Mouse (Mus musculus) forebrain, embryonic 14.5 days (tissue): Measurements from ENCODE around the gene Slc13a4. TPM values are rescaled to one million over a fixed set of nuclear protein-coding genes. Genes with fewer than 3 reads are reported as not detected.
A peak's percentile ranks its signal among the peaks of the same experiment; 100 is the strongest.

Source experiments
- ATAC-seq: fragments of 200-750 bp; cut with Nextera tagmentation; 2 replicates; pipeline ENCODE4 v1.8.0; 2017; ENCODE audit warnings: mild to moderate bottlenecking, moderate library complexity
- DNase-seq: peaks from one replicate; pipeline ENCODE4 v3.0.0-alpha.2; 2015; ENCODE audit warnings: low spot score
- H3K27ac ChIP-seq: fragments of 300-500 bp; sonication (generic); 2 replicates; pipeline ENCODE4 v1.5.1; 2014; ENCODE audit warnings: low read depth, mild to moderate bottlenecking, control low read depth, low read length, moderate library complexity
- H3K27me3 ChIP-seq: fragments of 300-500 bp; sonication (generic); replicated peaks from 2 replicates; pipeline ENCODE4 v1.6.1; 2014; ENCODE audit warnings: low read length, control low read depth, mixed read lengths; ENCODE audit not compliant: control insufficient read depth, insufficient read depth
- H3K36me3 ChIP-seq: fragments of 300-500 bp; sonication (generic); 2 replicates; pipeline ENCODE4 v1.6.1; 2014; ENCODE audit warnings: low read length, control low read depth; ENCODE audit not compliant: control insufficient read depth, insufficient read depth
- H3K4me1 ChIP-seq: fragments of 300-500 bp; sonication (generic); 2 replicates; pipeline ENCODE4 v1.6.1; 2014; ENCODE audit warnings: antibody characterized with exemption, low read length, control low read depth; ENCODE audit not compliant: control insufficient read depth, insufficient read depth
- H3K4me2 ChIP-seq: fragments of 300-500 bp; sonication (generic); 2 replicates; pipeline ENCODE4 v1.6.1; 2014; ENCODE audit warnings: mild to moderate bottlenecking, control low read depth, low read length
- H3K4me3 ChIP-seq: fragments of 300-500 bp; sonication (generic); 2 replicates; pipeline ENCODE4 v1.5.1; 2014; ENCODE audit warnings: low read depth, low read length, control low read depth
- H3K9ac ChIP-seq: fragments of 300-500 bp; sonication (generic); 2 replicates; pipeline ENCODE4 v1.6.1; 2014; ENCODE audit warnings: mild to moderate bottlenecking, low read length, control low read depth, moderate library complexity
- H3K9me3 ChIP-seq: fragments of 300-500 bp; sonication (generic); replicated peaks from 2 replicates; pipeline ENCODE4 v1.6.1; 2016; ENCODE audit warnings: low read length, control low read depth, mixed read lengths; ENCODE audit not compliant: control insufficient read depth
- WGBS: fragments of 180-500 bp; shearing (Covaris S2); extraction: QIAGEN DNeasy Blood & Tissue Kit; methylation state at CpG from one replicate; pipeline ENCODE4 v1.1.7; 2014; 5-methylcytosine and 5-hydroxymethylcytosine counted together
- polyA plus RNA-seq: library from polyadenylated mRNA; unstranded; fragments of >200 nt; fragmentation: Nextera tagmentation; extraction: Ambion mirVana; gene quantifications from 2 replicates; pipeline ENCODE4 v1.2.1, GENCODE M21; 2014

Gene Slc13a4
- polyA plus RNA-seq, 1 experiment from 2014 or later: 2.7 TPM

DNA sequence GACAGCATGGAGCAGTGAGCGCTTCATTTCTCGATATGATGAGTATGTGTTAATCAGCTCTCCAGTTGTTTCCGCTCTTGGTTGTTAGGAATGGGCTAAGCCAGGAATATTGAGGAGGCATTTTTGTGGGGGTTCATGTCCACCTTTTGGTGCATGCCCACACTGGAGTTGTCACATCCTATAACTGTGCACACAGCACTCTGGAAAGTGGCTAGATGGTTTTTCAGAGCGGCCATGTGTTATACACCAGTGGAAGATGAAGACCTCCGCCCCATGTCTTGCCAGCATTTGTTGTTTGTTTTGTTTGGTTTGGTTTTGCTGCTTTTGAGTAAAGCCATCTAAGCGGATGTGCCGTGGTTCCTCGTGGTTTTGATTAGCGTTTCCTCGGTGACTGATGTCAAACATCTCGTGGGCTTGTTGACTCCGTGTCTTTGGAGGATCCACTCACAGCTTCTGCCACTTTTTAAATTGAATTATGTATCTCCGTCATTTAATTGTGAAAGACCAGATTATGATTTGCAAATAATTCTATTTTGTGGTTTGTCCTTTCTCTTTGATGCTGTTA is 50.2 kb downstream of the Slc13a4 start:
- Histone ChIP-seq H3K4me2 (no peak overlapping the region), H3K4me1 (peaks cover 20% of the 10 kb centered on the region), H3K27ac (no peak overlapping the region), H3K4me3 (no peak overlapping the region), H3K9me3 (no peaks in the 10 kb centered on the region), H3K9ac (no peak overlapping the region), H3K36me3 (peaks cover 15% of the 10 kb centered on the region), H3K27me3 (no peaks in the 10 kb centered on the region)
- WGBS: 96% methylated on average over 13 of the region's 13 CpGs
- no peak for ATAC-seq
- DNase-seq: no peak

DNA sequence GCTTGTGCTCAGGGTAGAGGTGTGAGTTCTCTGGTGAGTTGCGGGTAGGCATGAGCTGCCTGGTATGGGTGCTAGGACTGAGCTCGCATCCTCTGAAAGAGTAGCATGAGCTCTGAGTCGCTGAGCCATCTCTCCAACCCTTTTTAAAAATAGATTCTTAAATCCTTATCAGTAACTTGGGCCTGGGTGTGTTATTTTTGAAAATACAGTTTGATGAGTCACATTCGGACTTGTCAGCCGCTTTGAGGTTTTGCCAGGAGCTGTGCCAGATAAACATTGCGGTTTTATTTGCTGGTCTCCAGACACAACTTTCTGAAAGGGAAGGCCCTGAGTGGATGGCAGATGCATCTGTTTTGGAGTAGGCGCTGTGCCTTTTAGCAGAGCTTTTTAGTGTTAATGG is 51.2 kb downstream of the Slc13a4 start:
- Histone ChIP-seq H3K27ac (no peak overlapping the region), H3K36me3 (peaks cover 8% of the 10 kb centered on the region), H3K4me3 (no peak overlapping the region), H3K9ac (no peak overlapping the region), H3K27me3 (no peaks in the 10 kb centered on the region), H3K9me3 (no peaks in the 10 kb centered on the region), H3K4me1 (peaks cover 20% of the 10 kb centered on the region), H3K4me2 (no peak overlapping the region)
- ATAC-seq: no peak
- DNase-seq: no peak
- 92% methylated on average over 7 of the region's 7 CpGs for WGBS

GRCm38 (mm10) chr6:35255017-35255416 is 52.9 kb downstream of the Slc13a4 start:
- no peak for DNase-seq
- no peaks in the 10 kb centered on the region for H3K27me3 ChIP-seq

GRCm38 (mm10) chr6:35254136-35254904 is 53.6 kb downstream of the Slc13a4 start:
- ATAC-seq (no peak), DNase-seq (no peak)
- no peaks in the 10 kb centered on the region for H3K36me3 ChIP-seq
- peak overlapping the region; percentile 35; the same call in 1 of the 2 replicates for H3K9ac ChIP-seq
- H3K9me3 ChIP-seq: no peaks in the 10 kb centered on the region
- H3K27ac ChIP-seq: no peak overlapping the region
- H3K4me3 ChIP-seq: no peak overlapping the region
- 55% methylated on average over 9 of the region's 9 CpGs for WGBS
- peaks cover 20% of the 10 kb centered on the region for H3K4me1 ChIP-seq
- peak overlapping the region; percentile 52 for H3K4me2 ChIP-seq
- no peaks in the 10 kb centered on the region for H3K27me3 ChIP-seq

More at GRCm38 (mm10) chr6:35255017-35255416, 52.9 kb downstream of the Slc13a4 start:
- no peak for ATAC-seq
- H3K4me2 ChIP-seq: peak overlapping the region; percentile 52
- peaks cover 20% of the 10 kb centered on the region for H3K4me1 ChIP-seq
- WGBS: 76% methylated on average over 12 of the region's 12 CpGs
- H3K27ac ChIP-seq: no peak overlapping the region
- no peaks in the 10 kb centered on the region for H3K36me3 ChIP-seq
- no peaks in the 10 kb centered on the region for H3K9me3 ChIP-seq
- H3K9ac ChIP-seq: peak overlapping the region; percentile 35; the same call in 1 of the 2 replicates
- H3K4me3 ChIP-seq: no peak overlapping the region

GRCm38 (mm10) chr6:35253474-35253873 is 54.5 kb downstream of the Slc13a4 start:
- peak overlapping the region; percentile 71 for H3K4me3 ChIP-seq
- H3K9me3 ChIP-seq: no peaks in the 10 kb centered on the region
- no peak overlapping the region for H3K27ac ChIP-seq
- DNase-seq: no peak
- no peaks in the 10 kb centered on the region for H3K36me3 ChIP-seq
- H3K4me1 ChIP-seq: peaks cover 20% of the 10 kb centered on the region
- H3K27me3 ChIP-seq: no peaks in the 10 kb centered on the region
- H3K4me2 ChIP-seq: peak overlapping the region; percentile 52
- ATAC-seq: no peak
- WGBS: 43% methylated on average over 5 of the region's 5 CpGs
- H3K9ac ChIP-seq: peak overlapping the region; percentile 80

DNA sequence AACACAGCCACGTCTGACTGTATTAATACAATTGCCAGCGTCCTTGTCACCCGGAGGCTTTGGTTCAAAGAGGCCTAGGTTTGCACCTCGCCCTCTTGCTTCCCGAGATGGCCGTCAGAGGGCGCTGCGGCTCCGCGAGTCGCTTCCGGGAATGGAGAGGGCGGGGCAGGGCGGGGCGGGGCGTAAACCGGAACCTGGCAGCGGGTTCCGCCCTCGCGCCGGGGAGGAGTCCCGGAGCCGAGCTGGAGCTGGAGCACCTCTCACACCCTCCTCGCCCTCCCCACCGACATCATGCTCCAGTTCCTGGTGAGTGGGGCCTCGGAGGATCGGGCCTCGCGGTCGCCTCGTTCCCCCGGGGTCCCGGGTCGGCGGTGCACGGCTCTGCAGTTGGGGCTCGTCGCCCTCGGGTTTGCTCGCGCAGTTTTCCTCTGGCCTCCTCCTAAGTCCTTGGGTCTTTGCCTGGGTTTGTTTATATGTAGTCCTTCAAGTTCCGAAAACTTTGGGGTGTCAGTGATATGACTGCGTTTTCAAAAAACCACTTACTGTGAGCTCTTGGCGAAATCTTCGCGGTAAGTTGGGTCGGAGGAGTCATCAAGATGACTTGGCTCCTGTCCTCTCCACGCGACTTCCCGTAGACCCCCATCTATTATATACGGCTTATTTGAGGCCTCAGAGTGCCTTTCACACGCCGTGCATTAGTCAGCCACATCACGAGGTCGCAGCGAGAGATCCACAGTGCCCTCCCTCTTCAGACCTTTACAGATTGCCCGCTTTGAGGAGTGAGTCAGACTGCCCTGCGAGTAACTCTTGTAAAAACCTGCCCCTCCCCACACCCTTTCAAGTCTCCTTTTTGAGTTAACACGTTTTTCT is 55.2 kb downstream of the Slc13a4 start:
- Histone ChIP-seq H3K27me3 (no peaks in the 10 kb centered on the region), H3K4me3 (peak overlapping the region; percentile 71), H3K36me3 (no peaks in the 10 kb centered on the region), H3K27ac (peak overlapping the region; percentile 73; the same call in 1 of the 2 replicates), H3K4me1 (peaks cover 20% of the 10 kb centered on the region), H3K9ac (peak overlapping the region; percentile 80), H3K9me3 (no peaks in the 10 kb centered on the region), H3K4me2 (peak overlapping the region; percentile 52)
- ATAC-seq: peak; percentile 94
- WGBS: under 1% methylated on average over 60 of the region's 60 CpGs
- peak; percentile 87 for DNase-seq

DNA sequence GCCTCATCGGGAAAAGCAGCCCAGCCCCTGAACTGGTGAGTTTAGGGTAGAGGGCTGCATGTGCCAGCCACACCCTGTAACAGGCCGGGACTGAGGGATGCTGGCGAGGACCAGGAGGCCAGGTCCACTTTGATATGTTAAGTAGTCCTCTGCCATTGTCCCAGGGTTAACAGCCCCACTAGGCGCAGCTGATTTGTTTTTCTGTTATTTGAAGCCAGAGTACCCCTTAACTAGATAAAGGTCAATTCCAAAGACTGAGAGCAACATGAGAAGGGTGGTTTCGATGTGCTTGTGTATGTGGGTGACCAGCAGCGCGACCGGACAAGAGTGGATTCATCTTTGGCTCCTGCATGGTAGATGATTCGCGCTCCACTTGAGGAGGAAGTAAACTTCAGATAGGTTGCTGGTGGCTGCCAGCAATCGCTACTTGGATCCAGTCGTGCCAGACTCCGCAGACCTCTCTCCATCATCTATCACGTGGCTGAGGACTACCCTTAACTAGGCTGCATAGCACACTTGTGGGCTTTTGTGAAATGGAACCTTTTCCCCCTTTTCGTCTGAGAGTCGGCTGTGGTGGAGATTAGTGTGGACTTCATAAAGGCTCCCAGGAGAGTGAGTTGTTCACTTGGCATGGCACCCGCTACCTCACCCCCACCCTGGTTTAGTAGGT is 56.0 kb downstream of the Slc13a4 start:
- H3K9me3 ChIP-seq: no peaks in the 10 kb centered on the region
- H3K27me3 ChIP-seq: no peaks in the 10 kb centered on the region
- DNase-seq (no peak), ATAC-seq (no peak)
- peaks cover 20% of the 10 kb centered on the region for H3K4me1 ChIP-seq
- no peaks in the 10 kb centered on the region for H3K36me3 ChIP-seq
- H3K9ac ChIP-seq: peak overlapping the region; percentile 47
- no peak overlapping the region for H3K27ac ChIP-seq
- peak overlapping the region; percentile 71 for H3K4me3 ChIP-seq
- H3K4me2 ChIP-seq: peak overlapping the region; percentile 52
- 68% methylated on average over 17 of the region's 17 CpGs for WGBS

DNA sequence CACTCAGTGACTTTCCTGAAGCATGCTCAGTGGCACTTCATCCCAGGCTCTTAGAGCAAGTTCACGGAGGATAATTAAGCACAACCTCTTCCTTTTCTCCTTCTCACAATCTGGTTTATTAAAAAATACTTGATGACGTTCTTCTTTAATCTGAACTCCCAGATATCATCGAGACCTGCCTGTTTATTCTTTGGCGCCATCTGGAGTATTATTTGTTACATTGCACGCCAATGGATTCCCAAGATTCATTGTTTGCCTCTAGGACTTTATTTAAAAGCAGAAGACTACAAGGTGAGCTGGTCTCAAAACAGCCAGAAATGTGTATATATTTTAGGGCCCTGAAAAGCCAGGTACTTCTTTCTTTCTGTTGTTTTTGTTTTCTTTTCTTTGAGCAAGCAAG is 62.8 kb downstream of the Slc13a4 start:
- DNase-seq (peak; percentile 66), ATAC-seq (no peak)
- Histone ChIP-seq H3K4me3 (no peak overlapping the region), H3K36me3 (peaks cover 60% of the 10 kb centered on the region), H3K4me2 (no peak overlapping the region), H3K27me3 (no peaks in the 10 kb centered on the region), H3K4me1 (no peaks in the 10 kb centered on the region), H3K9ac (no peak overlapping the region), H3K27ac (no peak overlapping the region), H3K9me3 (no peaks in the 10 kb centered on the region)
- 65% methylated on average over 5 of the region's 5 CpGs for WGBS
